Comparison of ENCODE assay signal across 8 mouse cellular contexts in genomic region chr16:20610501-20611356, GRCm38 (mm10). TPM values are rescaled to one million over a fixed set of nuclear protein-coding genes. Genes with fewer than 3 reads are reported as not detected.
A peak's percentile ranks its signal among the peaks of the same experiment; 100 is the strongest.
DNase-seq lines count a peak whose midpoint lies in the region; ATAC-seq lines count a peak whose summit lies in the region.

No protein-coding gene starts in this region.

- no peaks in the 10 kb centered on the region for H3K27me3 ChIP-seq in hindbrain, embryonic 16.5 days (replicated peaks; ENCODE audit: control insufficient read depth, insufficient read depth, low read length)

- H3K9ac ChIP-seq in hindbrain, embryonic 16.5 days (ENCODE audit: low read depth, low read length) = peak overlapping the region; percentile 87

- H3K4me3 ChIP-seq in hindbrain, embryonic 16.5 days (ENCODE audit: low read length) = peak overlapping the region; percentile 87

- peaks cover 18% of the 10 kb centered on the region for H3K4me1 ChIP-seq in hindbrain, embryonic 16.5 days (ENCODE audit: control insufficient read depth, insufficient read depth, low read depth, low read length)

- H3K27ac ChIP-seq in hindbrain, embryonic 16.5 days (ENCODE audit: low read depth, low read length) = peak overlapping the region; percentile 89

- DNase-seq in cerebellum, postnatal 36 days = peak; percentile 72 to 83
- peak; percentile 73 for DNase-seq in gastrocnemius, adult 18-20 months (ENCODE audit: low spot score)
- peak; percentile 77 to 79 for DNase-seq in left cerebral cortex, postnatal 36 days (ENCODE audit: low spot score in 2 of 2)
- DNase-seq in mesoderm, embryonic 11.5 days (ENCODE audit: low read depth, low spot score) = peak; percentile 90
- DNase-seq in right cerebral cortex, postnatal 25 days = peak; percentile 81
- DNase-seq in yolk sac, embryonic 10.5 days (ENCODE audit: low spot score) = peak; percentile 86

- intact Hi-C loops in left cerebral cortex, postnatal 36 days (cut with DNase I) = loop anchor here (1.0 kb wide), 1 partner anchor 20 kb away; no protein-coding TSS in a partner anchor

- H3K36me3 ChIP-seq in hindbrain, embryonic 16.5 days (ENCODE audit: control insufficient read depth, insufficient read depth, low read length) = peaks cover 10% of the 10 kb centered on the region

- peak; percentile 66 for ATAC-seq in activated CD4-positive, CD25-positive, alpha-beta regulatory T cell, adult 4 months
- ATAC-seq in hindbrain, embryonic 16.5 days = peak; percentile 76

- peak overlapping the region; percentile 78 for H3K4me2 ChIP-seq in hindbrain, embryonic 16.5 days (ENCODE audit: low read length)

- no peaks in the 10 kb centered on the region for H3K9me3 ChIP-seq in hindbrain, embryonic 16.5 days (ENCODE audit: control insufficient read depth, low read length)

- under 1% methylated on average over 28 of the region's 28 CpGs for WGBS in hindbrain, embryonic 16.5 days

RNA-seq across cellular contexts. Expression of gene Eef1akmt4, which starts 0.7 kb away (rescaled TPM):
- 10 to 100 TPM; 19.0 to 25.6 TPM for polyA plus RNA-seq in activated CD4-positive, CD25-positive, alpha-beta regulatory T cell, adult 4 months (2017; shearing (Covaris generic))
- total RNA-seq in gastrocnemius, adult 18-20 months (2021) = 1 to 10 TPM; 3.7 to 4.1 TPM
- polyA plus RNA-seq in hindbrain, embryonic 16.5 days (2015; fragmentation: Nextera tagmentation; extraction: Ambion mirVana) = 8.5 and 10.9 TPM in 2 replicates
- 1 to 10 TPM; 1.4 to 2.0 TPM for total RNA-seq in left cerebral cortex, postnatal 36 days (2021)

RNA-seq across cellular contexts. Expression of gene Gm49333, which starts 0.7 kb away (rescaled TPM):
- polyA plus RNA-seq in activated CD4-positive, CD25-positive, alpha-beta regulatory T cell, adult 4 months (2017; shearing (Covaris generic)) = not detected
- total RNA-seq in gastrocnemius, adult 18-20 months (2021) = under 1 TPM; 0.11 to 0.17 TPM
- not detected in 2 replicates for polyA plus RNA-seq in hindbrain, embryonic 16.5 days (2015; fragmentation: Nextera tagmentation; extraction: Ambion mirVana)
- total RNA-seq in left cerebral cortex, postnatal 36 days (2021) = not detected

RNA-seq across cellular contexts. Expression of gene Alg3, which starts 0.8 kb away (rescaled TPM):
- 10 to 100 TPM; 28.2 to 31.8 TPM for polyA plus RNA-seq in activated CD4-positive, CD25-positive, alpha-beta regulatory T cell, adult 4 months (2017; shearing (Covaris generic))
- total RNA-seq in gastrocnemius, adult 18-20 months (2021) = 10 to 100 TPM; 12.7 to 13.7 TPM
- 43.9 and 44.7 TPM in 2 replicates for polyA plus RNA-seq in hindbrain, embryonic 16.5 days (2015; fragmentation: Nextera tagmentation; extraction: Ambion mirVana)
- 10 to 100 TPM; 14.5 to 14.6 TPM for total RNA-seq in left cerebral cortex, postnatal 36 days (2021)

RNA-seq across cellular contexts. Expression of gene Camk2n2, which starts 10.4 kb away (rescaled TPM):
- not detected for polyA plus RNA-seq in activated CD4-positive, CD25-positive, alpha-beta regulatory T cell, adult 4 months (2017; shearing (Covaris generic))
- 1 to 10 TPM; 1.1 to 1.2 TPM for total RNA-seq in gastrocnemius, adult 18-20 months (2021)
- 43.1 and 44.2 TPM in 2 replicates for polyA plus RNA-seq in hindbrain, embryonic 16.5 days (2015; fragmentation: Nextera tagmentation; extraction: Ambion mirVana)
- total RNA-seq in left cerebral cortex, postnatal 36 days (2021) = 100 to 1,000 TPM; 166 to 199 TPM

RNA-seq across cellular contexts. Expression of gene Ece2, which starts 18.9 kb away (rescaled TPM):
- not detected for polyA plus RNA-seq in activated CD4-positive, CD25-positive, alpha-beta regulatory T cell, adult 4 months (2017; shearing (Covaris generic))
- total RNA-seq in gastrocnemius, adult 18-20 months (2021) = under 1 TPM in 1 of 2 experiments, not detected in 1; 0.41 TPM
- 17.4 and 18.6 TPM in 2 replicates for polyA plus RNA-seq in hindbrain, embryonic 16.5 days (2015; fragmentation: Nextera tagmentation; extraction: Ambion mirVana)
- 10 to 100 TPM; 19.4 to 28.5 TPM for total RNA-seq in left cerebral cortex, postnatal 36 days (2021)

Comparison
In these comparisons a context has a peak if more than half of its experiments do, and no peak if none do; other contexts are left out.
1. Peak in every context shown above with its lines: DNase-seq, ATAC-seq, H3K4me3 ChIP-seq and H3K27ac ChIP-seq.